Mouse (Mus musculus) Muller cell, postnatal 12 days (primary cell): ENCODE results near the gene Fscn1.

Source experiments
- DNase-seq: peaks from one replicate; pipeline ENCODE4 v3.0.0-alpha.2; 2015; ENCODE audit errors: inconsistent ontology term

Fscn1 gene

GRCm38 (mm10) chr5:142959576-142960556, at the start of gene Fscn1:
Fscn1 (plus strand) TSS chr5:142960343.
- peak; percentile 94 for DNase-seq

GRCm38 (mm10) chr5:142911629-142912028, 48.5 kb upstream of the Fscn1 start:
- DNase-seq, result no peak

DNA sequence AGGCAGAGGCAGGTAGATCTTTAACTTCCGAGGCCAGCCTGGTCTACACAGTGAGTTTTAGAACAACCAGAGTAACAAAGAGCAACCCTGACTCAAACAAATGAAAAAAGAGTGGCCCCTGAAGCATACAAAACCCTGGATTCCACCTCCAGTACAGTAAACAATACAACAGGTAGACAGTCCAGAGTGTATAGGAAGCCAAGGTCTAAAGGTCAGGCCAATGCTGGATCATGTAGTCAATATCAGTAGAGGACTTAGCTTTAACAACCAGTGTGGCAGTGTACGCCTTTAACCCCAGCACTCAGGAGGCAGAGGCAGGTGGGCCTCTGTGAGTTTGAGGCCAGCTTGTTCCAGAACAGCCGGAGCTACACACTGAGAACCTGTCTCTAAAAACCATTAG, 47.8 kb upstream of the Fscn1 start:
- DNase-seq, result no peak

DNA sequence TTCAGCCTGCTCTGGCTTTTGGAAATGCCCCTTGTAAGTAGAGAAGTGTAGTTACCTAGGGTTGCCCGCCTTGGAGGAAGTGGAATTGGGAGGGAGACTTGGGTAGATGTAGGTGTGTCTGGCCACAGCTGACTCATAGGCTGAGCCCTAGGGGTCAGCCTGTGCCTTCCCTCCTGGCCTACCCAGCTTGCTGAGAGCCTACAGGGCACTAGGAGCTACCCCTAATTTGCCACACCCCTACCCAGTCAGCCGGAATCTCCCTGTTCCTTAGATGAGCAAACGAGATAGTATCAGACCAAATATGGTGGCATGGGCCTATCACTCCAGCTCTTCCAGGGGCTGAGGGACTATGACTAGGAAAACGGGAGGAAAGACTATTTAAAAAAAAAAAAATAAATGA, 47.4 kb upstream of the Fscn1 start:
- no peak for DNase-seq

DNA sequence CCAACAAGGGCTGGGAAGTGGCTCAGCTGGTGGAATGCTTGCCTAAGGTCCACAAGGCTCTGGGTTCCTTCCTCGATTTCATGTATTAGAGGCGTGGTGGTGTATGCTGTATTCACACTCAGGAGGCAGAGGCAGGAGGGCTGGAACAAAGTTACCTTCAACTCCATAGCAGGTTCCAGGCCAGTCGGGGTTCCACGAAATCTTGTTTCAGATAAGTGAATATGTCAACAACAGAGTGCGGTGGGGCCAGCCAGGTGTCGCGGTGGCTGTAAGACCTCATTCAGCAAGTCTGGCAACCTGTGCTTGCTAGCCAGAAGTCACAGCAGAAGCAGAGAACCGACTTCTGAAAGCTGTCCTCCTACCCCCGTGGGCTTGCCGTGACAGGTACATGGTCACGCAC, 44.9 kb upstream of the Fscn1 start:
- DNase-seq, result no peak

- DNase-seq, result no peak
Measured at GRCm38 (mm10) chr5:142916593-142916992, 43.5 kb upstream of the Fscn1 start.

GRCm38 (mm10) chr5:142917402-142917801, 42.7 kb upstream of the Fscn1 start:
- no peak for DNase-seq

- peak; percentile 78 for DNase-seq
Measured at GRCm38 (mm10) chr5:142920311-142921073, 39.7 kb upstream of the Fscn1 start.

GRCm38 (mm10) chr5:142921074-142921459, 39.1 kb upstream of the Fscn1 start:
- DNase-seq, result no peak

DNA sequence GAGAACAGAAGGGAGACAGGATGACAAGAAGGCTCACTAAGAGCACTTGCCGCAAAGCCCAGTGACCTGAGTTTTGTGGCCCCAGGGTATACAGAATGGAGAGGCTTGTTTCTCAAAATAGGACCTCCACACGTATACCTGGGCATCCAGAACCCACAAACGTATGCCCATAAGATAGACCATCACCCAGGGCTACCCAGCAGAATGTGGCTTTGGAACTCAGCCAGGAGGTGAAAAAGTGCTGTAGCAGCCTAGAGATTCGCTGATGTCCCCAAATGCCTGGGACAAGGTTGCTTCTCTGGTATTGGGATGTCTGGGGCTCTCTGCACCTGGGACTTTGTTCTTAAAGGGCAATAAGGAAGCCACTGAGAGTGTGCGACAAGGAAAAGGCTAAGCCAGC, 37.9 kb upstream of the Fscn1 start:
- no peak for DNase-seq

GRCm38 (mm10) chr5:142923781-142924180, 36.4 kb upstream of the Fscn1 start:
- no peak for DNase-seq

- DNase-seq, result no peak
Measured at GRCm38 (mm10) chr5:142924336-142924959, 35.7 kb upstream of the Fscn1 start.

DNA sequence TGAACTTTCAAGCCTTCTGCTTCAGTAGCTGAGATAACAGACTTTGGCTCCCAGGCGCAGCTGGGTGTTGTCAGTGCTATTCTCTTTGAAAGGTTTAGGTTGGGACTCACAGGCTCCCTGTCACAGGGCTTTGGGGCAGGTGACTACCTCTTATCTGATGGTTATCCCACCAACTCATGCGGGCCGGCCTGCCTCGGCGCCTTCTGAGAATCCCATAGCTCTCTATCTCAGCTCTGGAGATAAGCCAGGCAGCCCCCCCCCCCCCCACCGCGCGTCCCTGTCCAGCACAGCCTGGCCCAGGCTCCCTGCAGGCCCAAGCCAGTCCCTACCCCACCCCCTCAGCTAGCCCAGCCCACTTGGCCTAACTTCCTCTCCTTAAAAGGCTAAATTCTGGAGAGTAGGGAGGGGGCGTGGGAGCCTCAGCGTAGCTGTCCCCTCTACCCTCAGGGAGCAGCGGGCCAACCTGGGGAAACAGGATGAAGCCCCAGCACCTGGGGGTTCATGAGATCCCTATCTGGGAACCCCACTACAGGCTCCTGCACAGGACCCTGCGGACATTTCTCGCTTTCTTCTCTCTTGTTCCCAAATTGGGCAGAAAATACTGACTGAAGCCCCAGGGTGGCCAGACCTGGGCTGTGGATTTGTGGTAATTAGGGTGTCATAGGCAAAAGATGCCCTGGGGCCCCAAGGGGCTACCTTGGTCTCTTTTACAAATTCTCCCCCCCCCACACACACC, 33.8 kb upstream of the Fscn1 start:
- peak; percentile 77 for DNase-seq

GRCm38 (mm10) chr5:142926940-142927228, 33.3 kb upstream of the Fscn1 start:
- DNase-seq, result no peak

GRCm38 (mm10) chr5:142927341-142927930, 32.7 kb upstream of the Fscn1 start:
- no peak for DNase-seq

- DNase-seq, result peak; percentile 88
Measured at GRCm38 (mm10) chr5:142928749-142929399, 31.3 kb upstream of the Fscn1 start.

DNA sequence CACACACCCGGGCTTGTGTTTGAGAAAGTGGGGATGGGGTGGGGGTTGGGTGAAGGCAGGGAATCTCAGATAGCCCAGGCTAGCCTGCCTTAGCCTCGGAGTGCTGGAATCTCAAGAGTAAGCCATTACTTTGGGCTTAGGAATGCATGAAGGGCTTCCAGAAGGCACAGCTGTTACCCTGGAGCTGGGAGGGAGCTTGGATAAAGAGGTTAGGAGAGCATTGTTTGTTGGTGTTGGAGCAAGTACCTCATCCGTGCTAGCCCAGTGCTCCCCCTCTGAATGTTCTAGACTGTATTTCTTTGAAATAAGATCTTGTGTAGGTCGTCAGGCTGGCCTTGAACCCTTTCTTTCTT, 30.8 kb upstream of the Fscn1 start:
- DNase-seq, result no peak

GRCm38 (mm10) chr5:142931241-142931745, 28.9 kb upstream of the Fscn1 start:
- no peak for DNase-seq

DNA sequence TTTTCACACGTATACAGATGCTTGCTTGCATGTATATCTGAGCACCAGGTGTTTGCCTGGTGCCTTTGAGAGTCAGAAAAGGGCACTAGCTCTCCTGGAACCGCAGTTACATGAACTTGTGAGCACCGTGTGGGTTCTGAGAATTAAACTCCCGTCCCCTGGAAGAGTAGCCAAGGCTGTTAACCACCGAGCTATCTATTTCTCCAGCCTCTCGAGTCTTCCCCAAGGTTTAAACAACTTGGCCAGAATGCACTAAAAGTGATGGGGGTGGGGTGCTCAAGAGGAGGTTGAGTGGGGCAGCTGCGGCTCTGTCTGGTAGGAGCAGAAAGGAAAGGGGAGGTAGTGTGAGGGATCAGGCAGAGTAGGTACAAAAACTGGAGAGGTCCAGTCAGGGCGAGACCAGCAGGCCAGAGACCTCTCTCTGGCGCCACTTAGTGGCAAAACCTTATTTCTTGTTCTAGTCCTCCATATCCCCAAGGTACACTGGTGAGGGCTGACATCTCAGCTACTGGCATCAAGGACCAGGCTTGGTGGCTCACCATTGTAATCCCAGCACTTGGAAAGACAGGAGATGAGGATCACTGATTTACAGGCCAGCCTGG, 28.0 kb upstream of the Fscn1 start:
- DNase-seq, result peak; percentile 70

DNA sequence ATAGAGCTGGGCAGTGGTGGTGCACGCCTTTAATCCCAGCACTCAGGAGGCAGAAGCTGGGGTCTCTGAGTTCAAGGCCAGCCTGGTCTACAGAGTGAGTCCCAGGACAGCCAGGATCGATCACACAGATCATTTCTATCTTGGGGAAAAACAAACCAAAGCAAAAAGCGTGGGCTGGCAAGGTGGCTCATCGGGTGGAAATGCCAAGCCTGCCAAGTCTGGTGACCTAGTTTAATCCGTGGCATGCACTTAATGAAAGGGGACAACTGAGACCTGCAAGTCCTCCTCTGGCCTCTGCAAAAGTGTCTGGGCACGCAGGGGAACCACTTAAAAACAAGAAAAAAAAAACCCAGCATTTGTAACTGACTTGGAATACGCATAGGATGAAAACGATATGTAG, 27.4 kb upstream of the Fscn1 start:
- DNase-seq, result peak; percentile 73
